Mouse (Mus musculus): ENCODE measurements around the gene Ccnq. TPM values are rescaled to one million over a fixed set of nuclear protein-coding genes. Genes with fewer than 3 reads are reported as not detected.

The Ccnq gene
- polyA plus RNA-seq, 1 experiment from 2014 or later, result 39.8 TPM

GRCm38 (mm10) chr11:78726366-78726765 is 25.2 kb downstream of the Ccnq start:
- Histone ChIP-seq H3K9ac (no peak overlapping the region), H3K4me3 (replicated peaks) (no peak overlapping the region), H3K4me2 (replicated peaks) (no peak overlapping the region), H3K4me1 (replicated peaks) (no peaks in the 10 kb centered on the region), H3K9me3 (no peaks in the 10 kb centered on the region), H3K27me3 (replicated peaks) (no peaks in the 10 kb centered on the region), H3K27ac (no peak overlapping the region), H3K36me3 (no peaks in the 10 kb centered on the region)
- ATAC-seq, result no peak
- WGBS, result 81% methylated on average over 3 of the region's 3 CpGs

GRCm38 (mm10) chr11:78724792-78725191 is 26.7 kb downstream of the Ccnq start:
- no peak overlapping the region for H3K4me2 ChIP-seq (replicated peaks)
- H3K36me3 ChIP-seq, result no peaks in the 10 kb centered on the region
- no peak overlapping the region for H3K4me3 ChIP-seq (replicated peaks)
- 50% methylated on average over 1 of the region's 1 CpGs for WGBS
- H3K27me3 ChIP-seq (replicated peaks), result no peaks in the 10 kb centered on the region
- no peaks in the 10 kb centered on the region for H3K4me1 ChIP-seq (replicated peaks)
- no peak for ATAC-seq
- H3K9ac ChIP-seq, result no peak overlapping the region
- no peaks in the 10 kb centered on the region for H3K9me3 ChIP-seq
- no peak overlapping the region for H3K27ac ChIP-seq

- no peak overlapping the region for H3K9ac ChIP-seq
- no peak overlapping the region for H3K4me3 ChIP-seq (replicated peaks)
- 74% methylated on average over 2 of the region's 2 CpGs for WGBS
- H3K27ac ChIP-seq, result no peak overlapping the region
- no peaks in the 10 kb centered on the region for H3K4me1 ChIP-seq (replicated peaks)
- no peaks in the 10 kb centered on the region for H3K36me3 ChIP-seq
- no peak overlapping the region for H3K4me2 ChIP-seq (replicated peaks)
- no peaks in the 10 kb centered on the region for H3K27me3 ChIP-seq (replicated peaks)
- no peaks in the 10 kb centered on the region for H3K9me3 ChIP-seq
- ATAC-seq, result no peak
Measured at GRCm38 (mm10) chr11:78721419-78721818, 30.1 kb downstream of the Ccnq start.

DNA sequence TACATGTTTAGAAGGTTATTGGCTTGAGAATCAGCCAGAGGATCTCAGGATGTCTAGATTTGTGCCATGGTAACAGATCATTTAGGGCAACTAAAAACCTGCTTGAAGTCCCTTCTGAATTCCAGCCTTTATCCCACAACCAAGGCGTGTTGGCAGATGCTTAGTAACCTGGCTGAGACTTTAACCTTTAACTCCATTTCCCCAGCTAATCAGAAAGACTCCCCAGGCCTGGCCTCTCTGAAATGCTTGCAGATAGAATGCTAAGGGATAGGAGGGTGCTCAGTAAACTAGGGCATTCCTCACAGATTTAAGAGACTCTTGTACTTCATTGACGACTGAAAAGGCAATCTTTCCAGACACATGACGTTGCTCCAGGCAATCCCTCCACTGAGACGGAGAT is 33.9 kb downstream of the Ccnq start:
- Histone ChIP-seq H3K9ac (no peak overlapping the region), H3K4me1 (replicated peaks) (no peaks in the 10 kb centered on the region), H3K4me3 (replicated peaks) (no peak overlapping the region), H3K4me2 (replicated peaks) (no peak overlapping the region), H3K27me3 (replicated peaks) (no peaks in the 10 kb centered on the region), H3K36me3 (no peaks in the 10 kb centered on the region), H3K9me3 (no peaks in the 10 kb centered on the region), H3K27ac (no peak overlapping the region)
- 55% methylated on average over 4 of the region's 4 CpGs for WGBS
- no peak for ATAC-seq

- H3K4me2 ChIP-seq (replicated peaks), result no peak overlapping the region
- ATAC-seq, result peak; percentile 83
- H3K27me3 ChIP-seq (replicated peaks), result no peaks in the 10 kb centered on the region
- no peaks in the 10 kb centered on the region for H3K36me3 ChIP-seq
- H3K4me3 ChIP-seq (replicated peaks), result no peak overlapping the region
- WGBS, result 68% methylated on average over 2 of the region's 2 CpGs
- no peak overlapping the region for H3K9ac ChIP-seq
- no peaks in the 10 kb centered on the region for H3K4me1 ChIP-seq (replicated peaks)
- no peaks in the 10 kb centered on the region for H3K9me3 ChIP-seq
- H3K27ac ChIP-seq, result no peak overlapping the region
Measured at GRCm38 (mm10) chr11:78708642-78709041, 42.9 kb downstream of the Ccnq start.

- H3K4me2 ChIP-seq (replicated peaks), result no peak overlapping the region
- no peaks in the 10 kb centered on the region for H3K4me1 ChIP-seq (replicated peaks)
- ATAC-seq, result no peak
- H3K27me3 ChIP-seq (replicated peaks), result no peaks in the 10 kb centered on the region
- no peak overlapping the region for H3K4me3 ChIP-seq (replicated peaks)
- H3K9ac ChIP-seq, result no peak overlapping the region
- no peak overlapping the region for H3K27ac ChIP-seq
- H3K9me3 ChIP-seq, result no peaks in the 10 kb centered on the region
- H3K36me3 ChIP-seq, result no peaks in the 10 kb centered on the region
Measured at GRCm38 (mm10) chr11:78706026-78706425, 45.5 kb downstream of the Ccnq start.

DNA sequence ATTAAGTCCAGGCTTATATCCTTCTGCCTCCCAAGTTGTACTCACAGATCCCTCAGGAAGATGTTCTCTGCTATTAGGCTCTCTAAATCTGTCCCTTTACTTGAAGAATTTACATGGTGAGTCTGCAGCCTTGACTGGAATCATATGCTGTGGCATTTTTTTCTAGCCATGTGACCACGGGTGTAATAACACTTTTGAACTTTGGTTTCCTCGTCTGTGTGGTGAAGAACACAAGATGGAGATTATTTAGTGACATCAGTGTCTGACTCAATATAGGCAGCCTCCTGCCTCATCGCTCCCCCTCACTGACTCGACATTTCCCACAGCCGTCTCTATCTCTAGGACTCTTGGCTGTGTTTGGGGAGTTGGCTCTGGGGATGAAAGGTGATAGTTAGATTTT is 48.4 kb downstream of the Ccnq start:
- Histone ChIP-seq H3K27me3 (replicated peaks) (0 out of 2 replicates have a peak, but pooled peaks cover 3% of the 10 kb centered on the region), H3K9ac (no peak overlapping the region), H3K4me1 (replicated peaks) (no peaks in the 10 kb centered on the region), H3K4me3 (replicated peaks) (no peak overlapping the region), H3K4me2 (replicated peaks) (no peak overlapping the region), H3K27ac (no peak overlapping the region), H3K36me3 (no peaks in the 10 kb centered on the region), H3K9me3 (no peaks in the 10 kb centered on the region)
- 75% methylated on average over 5 of the region's 5 CpGs for WGBS
- no peak for ATAC-seq

GRCm38 (mm10) chr11:78702319-78702718 is 49.2 kb downstream of the Ccnq start:
- 62% methylated on average over 3 of the region's 3 CpGs for WGBS
- Histone ChIP-seq H3K4me2 (replicated peaks) (no peak overlapping the region), H3K27me3 (replicated peaks) (0 out of 2 replicates have a peak, but pooled peaks cover 3% of the 10 kb centered on the region), H3K36me3 (no peaks in the 10 kb centered on the region), H3K4me3 (replicated peaks) (no peak overlapping the region), H3K27ac (no peak overlapping the region), H3K4me1 (replicated peaks) (no peaks in the 10 kb centered on the region), H3K9ac (no peak overlapping the region), H3K9me3 (no peaks in the 10 kb centered on the region)
- no peak for ATAC-seq

Other genes with a start within 250 kb of the Ccnq start
- not detected in 2 replicates for gene Sebox, start 248.3 kb downstream of the Ccnq start, polyA plus RNA-seq (2015; fragmentation: Nextera tagmentation; extraction: Ambion mirVana)
- 54.1 and 56.9 TPM in 2 replicates for gene Tmem199, start 239.6 kb downstream of the Ccnq start, polyA plus RNA-seq (2015; fragmentation: Nextera tagmentation; extraction: Ambion mirVana)
- gene Poldip2, start 239.5 kb downstream of the Ccnq start, polyA plus RNA-seq (2015; fragmentation: Nextera tagmentation; extraction: Ambion mirVana), result 147 and 149 TPM in 2 replicates
- 81.2 and 82.2 TPM in 2 replicates for gene Tnfaip1, start 215.4 kb downstream of the Ccnq start, polyA plus RNA-seq (2015; fragmentation: Nextera tagmentation; extraction: Ambion mirVana)
- 126 and 137 TPM in 2 replicates for gene Ift20, start 215.4 kb downstream of the Ccnq start, polyA plus RNA-seq (2015; fragmentation: Nextera tagmentation; extraction: Ambion mirVana)
- 182 and 269 TPM in 2 replicates for gene Tmem97, start 201.0 kb downstream of the Ccnq start, polyA plus RNA-seq (2015; fragmentation: Nextera tagmentation; extraction: Ambion mirVana)
- 9.9 and 10.3 TPM in 2 replicates for gene Nlk, start 54.4 kb downstream of the Ccnq start, polyA plus RNA-seq (2015; fragmentation: Nextera tagmentation; extraction: Ambion mirVana)
- gene Lyrm9, start 74.9 kb upstream of the Ccnq start, polyA plus RNA-seq (2015; fragmentation: Nextera tagmentation; extraction: Ambion mirVana), result 15.9 and 17.9 TPM in 2 replicates
- gene Nos2, start 169.1 kb upstream of the Ccnq start, polyA plus RNA-seq (2015; fragmentation: Nextera tagmentation; extraction: Ambion mirVana), result 1.1 TPM in 2 replicates
- 71.1 and 73.1 TPM in 2 replicates for gene Lgals9, start 233.2 kb upstream of the Ccnq start, polyA plus RNA-seq (2015; fragmentation: Nextera tagmentation; extraction: Ambion mirVana)